Mouse (Mus musculus): ENCODE data around the gene Cux2. TPM values are rescaled to one million over a fixed set of nuclear protein-coding genes. Genes with fewer than 3 reads are reported as not detected.

Gene Cux2
- polyA plus RNA-seq, 1 experiment from 2014 or later = 8.0 TPM

DNA sequence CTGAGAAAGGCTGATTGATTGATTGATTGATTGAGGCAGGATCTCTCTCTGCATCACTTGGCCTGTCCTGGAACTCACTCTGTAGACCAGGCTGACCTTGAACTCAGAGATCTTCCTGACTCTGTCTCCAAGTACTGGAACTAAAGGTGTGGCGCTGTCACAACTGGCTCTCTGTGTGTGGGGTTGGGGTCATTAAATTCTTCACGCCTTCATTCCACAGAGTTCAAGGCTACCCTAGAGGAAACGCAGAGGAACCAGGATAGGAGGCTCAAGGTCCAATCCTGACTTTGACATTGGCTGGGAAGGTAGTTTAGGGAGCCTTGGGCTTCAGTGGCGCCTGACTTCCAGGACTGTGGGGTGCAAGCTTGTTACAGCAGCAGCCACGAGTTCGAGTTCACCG is 159.0 kb downstream of the Cux2 start:
- WGBS = 90% methylated on average over 7 of the region's 7 CpGs
- no peak for DNase-seq (ENCODE audit: low spot score)
- Histone ChIP-seq H3K9me3 (peaks cover 7% of the 10 kb centered on the region), H3K27me3 (ENCODE audit: insufficient read depth, poor library complexity, severe bottlenecking) (peaks cover 12% of the 10 kb centered on the region), H3K36me3 (peaks cover 10% of the 10 kb centered on the region; the same call in 1 of the 2 replicates), H3K4me3 (no peak overlapping the region), H3K27ac (no peak overlapping the region), H3K4me1 (peaks cover 4% of the 10 kb centered on the region; the same call in 1 of the 2 replicates)

DNA sequence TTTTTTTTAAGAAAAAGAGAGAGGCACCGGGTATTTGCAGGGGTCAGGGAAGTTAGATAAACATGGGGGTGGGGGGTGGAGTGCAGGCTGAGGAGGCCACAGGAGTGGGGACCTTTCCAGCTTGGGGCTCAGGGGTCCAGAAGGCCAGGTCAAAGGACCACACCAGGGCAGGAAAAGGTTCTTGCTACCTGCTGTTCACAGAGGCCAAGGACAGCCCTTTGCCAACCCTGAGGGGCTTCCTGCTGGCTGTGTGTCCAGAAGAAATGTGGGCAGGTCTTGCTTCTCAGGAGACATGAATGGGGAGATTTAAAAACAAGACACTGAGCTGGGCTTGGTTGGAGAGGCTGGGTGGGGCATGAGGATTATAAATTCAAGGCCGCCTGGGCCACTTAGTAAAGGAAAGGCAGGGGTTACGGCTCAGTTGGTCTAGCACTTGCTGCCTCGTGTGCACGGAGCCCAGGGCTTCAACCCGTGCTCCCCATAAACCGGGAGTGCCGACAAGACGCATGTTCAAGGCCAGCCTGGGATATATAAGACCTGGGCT is 160.0 kb downstream of the Cux2 start:
- no peak overlapping the region for H3K4me3 ChIP-seq
- H3K9me3 ChIP-seq = peaks cover 7% of the 10 kb centered on the region
- H3K36me3 ChIP-seq = peaks cover 14% of the 10 kb centered on the region; the same call in 1 of the 2 replicates
- H3K4me1 ChIP-seq = peaks cover 4% of the 10 kb centered on the region; the same call in 1 of the 2 replicates
- WGBS = 59% methylated on average over 9 of the region's 9 CpGs
- DNase-seq (ENCODE audit: low spot score) = no peak
- H3K27ac ChIP-seq = no peak overlapping the region
- peaks cover 13% of the 10 kb centered on the region for H3K27me3 ChIP-seq (ENCODE audit: insufficient read depth, poor library complexity, severe bottlenecking)

DNA sequence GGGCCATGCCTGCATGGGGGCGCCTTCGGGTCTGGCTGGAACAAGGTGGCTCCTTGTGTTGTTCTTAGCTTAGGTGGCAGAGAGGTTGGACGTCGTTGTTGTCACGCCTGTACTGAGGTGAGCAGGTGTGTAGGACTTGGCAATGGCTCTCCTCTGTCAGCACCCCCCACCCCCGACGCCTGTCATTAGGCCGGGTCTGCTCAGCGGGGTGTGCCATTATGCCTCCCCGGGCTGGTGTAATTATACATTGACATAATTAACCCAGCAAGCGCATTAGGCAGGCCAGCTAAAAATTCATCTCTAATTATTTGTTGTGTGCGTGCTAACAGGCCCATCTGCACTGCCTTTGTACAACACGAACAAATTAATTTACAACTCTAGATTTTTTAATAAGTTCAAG is 160.5 kb downstream of the Cux2 start:
- H3K27me3 ChIP-seq (ENCODE audit: insufficient read depth, poor library complexity, severe bottlenecking) = peaks cover 18% of the 10 kb centered on the region; the same call in 1 of the 2 replicates
- H3K4me1 ChIP-seq = peaks cover 4% of the 10 kb centered on the region; the same call in 1 of the 2 replicates
- H3K27ac ChIP-seq = no peak overlapping the region
- H3K4me3 ChIP-seq = no peak overlapping the region
- H3K36me3 ChIP-seq = peaks cover 14% of the 10 kb centered on the region; the same call in 1 of the 2 replicates
- DNase-seq (ENCODE audit: low spot score) = no peak
- WGBS = 60% methylated on average over 13 of the region's 13 CpGs
- H3K9me3 ChIP-seq = peaks cover 7% of the 10 kb centered on the region

DNA sequence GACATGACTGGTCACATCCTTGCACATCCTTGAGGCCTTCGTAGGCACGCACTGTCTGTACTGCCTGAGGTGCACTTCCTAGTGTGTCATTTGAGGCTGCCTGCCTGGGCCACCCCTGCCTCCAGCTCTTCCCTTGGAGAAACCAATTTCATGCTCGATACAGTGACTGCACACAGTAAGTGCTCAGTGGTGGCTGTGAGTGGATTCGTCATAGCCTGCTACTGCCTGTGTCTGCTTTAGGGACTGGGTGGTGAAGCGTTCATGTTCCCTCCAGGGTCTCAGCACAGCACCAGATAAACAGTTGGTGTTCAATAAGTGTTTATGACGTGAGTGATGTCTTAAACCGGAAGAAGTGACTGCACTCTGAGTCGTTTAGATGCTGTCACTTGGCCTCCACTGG is 166.5 kb downstream of the Cux2 start:
- peaks cover 7% of the 10 kb centered on the region for H3K9me3 ChIP-seq
- H3K27ac ChIP-seq = no peak overlapping the region
- DNase-seq (ENCODE audit: low spot score) = no peak
- peaks cover 13% of the 10 kb centered on the region for H3K4me1 ChIP-seq
- peaks cover 14% of the 10 kb centered on the region; the same call in 1 of the 2 replicates for H3K27me3 ChIP-seq (ENCODE audit: insufficient read depth, poor library complexity, severe bottlenecking)
- H3K36me3 ChIP-seq = peaks cover 19% of the 10 kb centered on the region; the same call in 1 of the 2 replicates
- 74% methylated on average over 8 of the region's 8 CpGs for WGBS
- H3K4me3 ChIP-seq = no peak overlapping the region

DNA sequence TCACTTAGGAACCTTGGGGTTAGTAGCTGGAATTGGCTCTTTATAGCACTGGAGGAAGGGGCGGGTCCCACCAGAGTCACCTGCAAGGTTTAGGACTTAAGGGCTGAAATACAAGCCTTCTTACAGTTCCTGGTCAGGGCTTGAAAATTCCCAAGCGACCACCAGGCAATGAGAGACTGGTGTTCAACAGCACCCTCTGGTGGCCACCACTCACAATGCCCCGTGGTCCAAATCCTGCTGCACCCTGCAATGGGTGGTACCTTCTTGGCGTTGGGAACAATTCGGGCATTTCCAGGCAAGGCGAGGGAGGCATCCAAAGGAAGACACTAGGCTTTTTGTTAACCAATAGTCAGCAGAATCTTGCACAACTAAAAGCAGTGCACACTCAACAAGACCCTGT is 170.7 kb downstream of the Cux2 start:
- DNase-seq (ENCODE audit: low spot score) = no peak
- H3K4me3 ChIP-seq = no peak overlapping the region

DNA sequence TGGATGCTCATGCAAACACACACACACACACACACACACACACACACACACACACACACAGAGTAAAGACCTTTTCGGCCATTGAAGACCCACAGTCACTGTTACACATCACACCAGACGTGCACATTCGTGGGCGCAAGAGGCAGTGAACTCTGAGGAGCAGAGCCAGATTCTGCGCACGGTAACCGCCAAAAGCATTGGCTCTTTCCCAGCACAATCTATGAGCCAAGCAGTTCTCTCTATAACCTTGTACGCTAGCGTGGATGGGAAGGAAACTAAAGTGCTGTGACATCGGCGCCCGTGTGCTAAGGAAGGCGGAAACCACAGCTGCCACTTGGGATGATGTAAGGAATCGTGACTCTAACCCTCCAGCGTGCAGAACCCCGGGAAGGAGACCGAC is 171.2 kb downstream of the Cux2 start:
- 85% methylated on average over 17 of the region's 17 CpGs for WGBS
- Histone ChIP-seq H3K9me3 (no peaks in the 10 kb centered on the region), H3K4me3 (no peak overlapping the region), H3K27me3 (ENCODE audit: insufficient read depth, poor library complexity, severe bottlenecking) (peaks cover 22% of the 10 kb centered on the region; the same call in 1 of the 2 replicates), H3K27ac (no peak overlapping the region), H3K4me1 (peaks cover 10% of the 10 kb centered on the region), H3K36me3 (peaks cover 26% of the 10 kb centered on the region)
- DNase-seq (ENCODE audit: low spot score) = no peak

More for the DNA sequence above, 170.7 kb downstream of the Cux2 start:
- H3K36me3 ChIP-seq = peaks cover 26% of the 10 kb centered on the region
- H3K27ac ChIP-seq = no peak overlapping the region
- H3K4me1 ChIP-seq = peaks cover 13% of the 10 kb centered on the region
- peaks cover 17% of the 10 kb centered on the region; the same call in 1 of the 2 replicates for H3K27me3 ChIP-seq (ENCODE audit: insufficient read depth, poor library complexity, severe bottlenecking)
- H3K9me3 ChIP-seq = no peaks in the 10 kb centered on the region
- 40% methylated on average over 6 of the region's 6 CpGs for WGBS

DNA sequence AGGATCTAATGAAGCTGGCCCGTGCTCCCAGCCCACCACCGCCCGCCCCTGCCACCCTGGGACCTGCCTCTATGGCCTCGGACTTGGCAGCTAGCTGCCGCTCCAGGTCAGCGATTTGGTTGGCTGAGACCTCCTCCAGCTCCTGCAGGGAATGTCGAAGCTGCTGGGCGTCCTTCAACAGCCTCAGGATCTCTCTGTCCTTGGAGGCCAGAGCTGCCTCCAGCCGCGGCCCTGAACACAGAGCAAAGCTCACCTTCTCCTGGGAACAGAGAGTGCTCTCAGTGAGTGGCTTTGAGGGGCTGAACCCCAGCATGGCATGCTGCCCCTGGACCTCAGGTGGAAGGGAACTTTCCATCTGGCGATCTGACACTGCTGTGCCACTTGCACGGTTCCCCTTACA is 173.0 kb downstream of the Cux2 start:
- 0 out of 2 replicates have a peak, but pooled peaks cover under 1% of the 10 kb centered on the region for H3K4me1 ChIP-seq
- no peaks in the 10 kb centered on the region for H3K9me3 ChIP-seq
- H3K4me3 ChIP-seq = no peak overlapping the region
- 75% methylated on average over 12 of the region's 12 CpGs for WGBS
- peaks cover 34% of the 10 kb centered on the region for H3K27me3 ChIP-seq (ENCODE audit: insufficient read depth, poor library complexity, severe bottlenecking)
- H3K27ac ChIP-seq = no peak overlapping the region
- peaks cover 29% of the 10 kb centered on the region for H3K36me3 ChIP-seq
- no peak for DNase-seq (ENCODE audit: low spot score)

DNA sequence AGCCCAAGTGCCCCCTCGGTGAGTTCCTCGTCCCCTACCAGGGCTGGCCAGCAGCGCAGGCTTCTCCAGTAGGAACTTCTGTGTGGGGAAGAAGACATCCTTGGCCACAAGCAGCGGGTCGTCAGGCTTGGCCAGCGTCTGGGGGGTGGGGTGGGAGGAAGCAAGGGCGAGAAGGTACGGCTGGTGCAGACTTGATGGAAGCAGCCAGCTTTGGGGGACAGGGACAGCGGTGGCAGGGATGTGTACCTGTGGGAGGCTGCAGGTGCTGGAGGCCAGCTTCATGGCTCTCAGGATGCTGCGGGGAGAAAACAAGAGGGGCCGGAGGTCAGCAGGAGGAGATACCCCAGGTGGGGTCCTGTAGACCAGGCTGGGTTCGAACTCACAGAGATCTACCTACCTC is 174.9 kb downstream of the Cux2 start:
- 86% methylated on average over 12 of the region's 12 CpGs for WGBS
- H3K27me3 ChIP-seq (ENCODE audit: insufficient read depth, poor library complexity, severe bottlenecking) = peaks cover 32% of the 10 kb centered on the region
- H3K4me1 ChIP-seq = no peaks in the 10 kb centered on the region
- no peaks in the 10 kb centered on the region for H3K9me3 ChIP-seq
- no peak overlapping the region for H3K4me3 ChIP-seq
- DNase-seq (ENCODE audit: low spot score) = no peak
- no peak overlapping the region; the same call in 1 of the 2 replicates for H3K27ac ChIP-seq
- peaks cover 29% of the 10 kb centered on the region for H3K36me3 ChIP-seq

DNA sequence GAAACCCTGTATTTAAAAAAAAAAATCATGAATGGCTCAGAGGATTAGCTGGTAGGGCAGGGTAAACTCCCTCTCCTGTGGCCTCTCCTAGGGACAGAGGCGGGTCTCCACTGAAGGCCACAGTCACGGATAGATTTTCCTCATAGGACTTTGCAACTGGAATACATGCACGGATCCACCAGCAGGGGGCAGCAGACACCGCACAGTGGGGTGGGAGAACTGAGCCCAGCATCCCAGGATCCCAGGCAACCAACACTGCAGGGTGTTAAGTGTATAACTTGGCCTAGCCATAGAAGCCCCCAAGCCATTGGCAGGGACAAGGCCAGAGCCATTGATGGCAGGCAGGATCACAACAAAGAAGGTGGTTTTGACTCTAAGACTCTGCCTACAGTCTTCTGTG is 177.7 kb downstream of the Cux2 start:
- DNase-seq (ENCODE audit: low spot score) = peak; percentile 89
- 18% methylated on average over 4 of the region's 4 CpGs for WGBS
- no peaks in the 10 kb centered on the region for H3K9me3 ChIP-seq
- no peak overlapping the region for H3K4me3 ChIP-seq
- no peaks in the 10 kb centered on the region for H3K4me1 ChIP-seq
- H3K27ac ChIP-seq = no peak overlapping the region
- peaks cover 46% of the 10 kb centered on the region for H3K36me3 ChIP-seq
- peaks cover 39% of the 10 kb centered on the region for H3K27me3 ChIP-seq (ENCODE audit: insufficient read depth, poor library complexity, severe bottlenecking)

DNA sequence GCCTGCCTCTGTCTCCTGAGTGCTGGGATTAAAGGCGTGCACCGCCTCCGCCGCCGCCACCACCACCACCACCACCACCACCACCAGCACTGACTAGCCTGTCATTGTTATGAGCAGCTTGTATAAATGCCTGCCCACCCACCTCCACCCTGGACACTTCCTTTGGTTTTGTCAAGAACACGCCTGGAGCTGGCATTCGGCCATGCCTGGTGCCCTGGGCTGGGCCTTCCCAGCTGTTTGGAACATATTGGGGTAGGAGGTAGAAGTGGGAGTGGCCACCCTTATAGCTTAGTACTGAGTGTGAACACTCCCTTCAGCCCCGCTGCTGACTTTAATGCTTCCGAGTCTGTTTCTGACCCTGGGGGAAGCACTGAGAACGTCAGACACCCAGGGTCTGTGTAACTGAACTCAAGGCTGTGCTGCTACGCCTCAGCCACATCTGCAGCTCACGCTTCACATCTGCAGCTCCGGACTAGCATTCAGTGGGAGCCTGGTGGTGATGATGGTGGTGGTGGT is 178.3 kb downstream of the Cux2 start:
- Histone ChIP-seq H3K27me3 (ENCODE audit: insufficient read depth, poor library complexity, severe bottlenecking) (peaks cover 43% of the 10 kb centered on the region), H3K36me3 (peaks cover 45% of the 10 kb centered on the region), H3K27ac (no peak overlapping the region), H3K4me3 (no peak overlapping the region), H3K4me1 (no peaks in the 10 kb centered on the region), H3K9me3 (no peaks in the 10 kb centered on the region)
- WGBS = 86% methylated on average over 13 of the region's 13 CpGs
- DNase-seq (ENCODE audit: low spot score) = no peak

DNA sequence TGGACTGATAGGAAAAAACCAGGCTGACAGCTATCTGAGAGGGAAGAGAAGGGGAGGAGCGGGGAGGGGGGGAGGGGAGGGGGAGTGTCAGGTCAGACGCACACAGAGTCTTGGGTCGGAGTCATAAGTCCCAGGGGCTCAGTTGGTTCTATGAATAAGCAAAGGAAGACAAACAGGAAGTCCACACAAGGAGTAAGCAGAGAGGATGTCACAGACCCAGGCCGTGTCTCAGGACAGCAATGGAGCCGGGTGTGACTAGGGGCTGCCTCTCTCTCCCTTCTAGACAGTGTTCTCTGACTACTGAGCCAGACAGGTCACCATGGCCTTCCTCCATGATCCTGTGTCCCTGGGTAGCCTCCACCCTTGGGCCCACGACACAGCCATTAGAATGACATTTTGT is 179.1 kb downstream of the Cux2 start:
- Histone ChIP-seq H3K9me3 (no peaks in the 10 kb centered on the region), H3K27me3 (ENCODE audit: insufficient read depth, poor library complexity, severe bottlenecking) (peaks cover 43% of the 10 kb centered on the region), H3K27ac (no peak overlapping the region), H3K4me1 (no peaks in the 10 kb centered on the region), H3K36me3 (peaks cover 37% of the 10 kb centered on the region), H3K4me3 (no peak overlapping the region)
- WGBS = 60% methylated on average over 6 of the region's 6 CpGs
- no peak for DNase-seq (ENCODE audit: low spot score)

DNA sequence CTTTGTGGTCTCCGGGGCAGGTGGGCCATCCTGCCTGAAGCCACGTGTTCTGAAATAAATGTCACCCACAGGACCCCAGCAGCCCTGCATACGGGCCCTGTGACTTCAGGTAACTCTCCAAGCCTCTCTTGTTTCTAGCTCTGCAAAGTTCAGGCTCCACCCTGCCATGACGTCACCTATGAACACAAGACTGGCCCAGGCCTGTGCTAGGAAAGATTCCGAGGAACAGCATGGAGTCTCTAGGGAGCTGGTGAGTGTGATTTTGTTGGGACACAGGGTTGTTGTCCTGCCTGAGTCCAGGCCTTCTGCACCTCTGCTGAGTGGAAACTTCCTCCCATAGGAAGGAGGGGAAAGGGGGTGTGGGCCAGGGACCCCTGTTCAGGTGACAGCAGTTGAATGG is 181.9 kb downstream of the Cux2 start:
- H3K9me3 ChIP-seq = no peaks in the 10 kb centered on the region
- no peak overlapping the region for H3K4me3 ChIP-seq
- H3K36me3 ChIP-seq = peaks cover 30% of the 10 kb centered on the region
- WGBS = 72% methylated on average over 5 of the region's 5 CpGs
- peaks cover 8% of the 10 kb centered on the region for H3K4me1 ChIP-seq
- no peak for DNase-seq (ENCODE audit: low spot score)
- peaks cover 21% of the 10 kb centered on the region for H3K27me3 ChIP-seq (ENCODE audit: insufficient read depth, poor library complexity, severe bottlenecking)
- H3K27ac ChIP-seq = no peak overlapping the region

DNA sequence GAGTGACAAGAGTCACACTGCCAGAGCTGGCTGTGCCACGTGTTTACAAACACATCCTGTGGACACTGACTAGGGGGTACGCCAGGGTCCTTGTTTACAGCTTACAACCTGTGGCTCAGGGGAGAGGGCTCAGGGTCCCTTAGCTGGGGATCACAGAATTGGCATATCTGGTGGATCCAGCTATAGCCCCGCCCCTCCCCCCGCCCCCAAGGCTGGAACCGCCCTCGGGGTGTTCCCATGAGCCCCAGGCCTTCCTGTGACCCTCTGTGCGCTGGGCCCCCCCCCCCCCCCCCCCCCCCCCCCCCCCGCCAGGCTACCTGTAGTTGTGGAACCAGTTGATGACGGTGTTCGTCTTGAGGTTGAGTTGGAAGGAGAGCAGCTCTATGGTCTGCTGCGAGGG is 185.6 kb downstream of the Cux2 start:
- peaks cover 8% of the 10 kb centered on the region for H3K4me1 ChIP-seq
- H3K9me3 ChIP-seq = peaks cover 8% of the 10 kb centered on the region
- H3K27ac ChIP-seq = peak overlapping the region; percentile 70; the same call in 1 of the 2 replicates
- peaks cover 36% of the 10 kb centered on the region for H3K36me3 ChIP-seq
- 8% methylated on average over 7 of the region's 11 CpGs for WGBS
- no peak for DNase-seq (ENCODE audit: low spot score)
- peak overlapping the region; percentile 43 for H3K4me3 ChIP-seq
- H3K27me3 ChIP-seq (ENCODE audit: insufficient read depth, poor library complexity, severe bottlenecking) = peaks cover 16% of the 10 kb centered on the region
